Mouse (Mus musculus) liver, postnatal 0 days (tissue): Measurements from ENCODE around the gene Gtf2ird2.

Experiments
- CTCF ChIP-seq: sonication (generic); IDR thresholded peaks from 2 replicates; pipeline ENCODE4 v1.5.1; 2016; ENCODE audit warnings: antibody characterized with exemption, low read depth
- EP300 ChIP-seq: IDR thresholded peaks from 2 replicates; pipeline ENCODE4 v1.6.1; 2016; ENCODE audit warnings: antibody characterized with exemption, low read depth, mild to moderate bottlenecking

DNA sequence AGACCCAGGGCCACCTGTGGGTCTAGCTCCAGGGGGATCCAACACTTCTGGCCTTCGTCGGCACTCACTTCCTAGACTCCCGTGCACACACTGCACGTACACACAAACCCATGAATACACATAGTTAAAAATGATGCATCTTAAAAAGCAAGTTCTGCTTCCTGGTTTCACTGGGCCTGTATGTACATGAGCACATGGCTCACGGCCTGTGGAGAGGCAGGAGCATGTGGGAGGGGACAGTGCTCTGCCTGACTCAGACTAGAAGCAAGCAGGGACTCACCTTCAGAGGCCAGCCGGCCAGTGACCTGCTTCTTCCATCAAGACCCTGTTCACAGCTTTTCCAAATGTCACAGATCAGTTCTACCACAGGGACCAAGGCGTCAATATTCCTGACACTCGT is 9.8 kb downstream of the Gtf2ird2 start:
- no peak for TF ChIP-seq CTCF
- TF ChIP-seq EP300: no peak
